Mouse (Mus musculus): Measurements from ENCODE around the gene Tekt4. TPM values are rescaled to one million over a fixed set of nuclear protein-coding genes. Genes with fewer than 3 reads are reported as not detected.

Tekt4 gene
- total RNA-seq, 1 experiment from 2014 or later: not detected

DNA sequence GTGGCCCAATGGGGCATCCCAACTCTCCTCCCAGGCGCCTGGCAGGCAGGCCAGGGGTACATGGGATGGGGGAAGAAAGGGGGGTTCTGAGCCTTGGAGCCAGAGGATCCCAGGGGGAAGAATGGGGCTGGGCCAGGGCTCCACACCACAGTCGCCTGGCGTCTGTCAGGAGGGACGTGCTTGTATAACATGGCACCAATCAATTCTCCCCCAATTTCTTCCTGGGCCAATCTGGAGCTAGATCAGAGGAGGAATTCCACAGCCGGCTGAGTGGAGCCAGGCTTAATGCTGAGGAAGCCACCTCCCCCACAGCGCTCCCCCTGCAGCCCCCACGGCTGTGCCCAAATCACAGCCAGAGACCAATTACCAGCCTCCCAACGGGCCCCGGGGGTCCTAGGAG is 66.1 kb downstream of the Tekt4 start:
- no peak for ATAC-seq (replicated peaks; ENCODE audit: insufficient number of reproducible peaks, low FRiP score, low TSS enrichment, poor library complexity, severe bottlenecking)

DNA sequence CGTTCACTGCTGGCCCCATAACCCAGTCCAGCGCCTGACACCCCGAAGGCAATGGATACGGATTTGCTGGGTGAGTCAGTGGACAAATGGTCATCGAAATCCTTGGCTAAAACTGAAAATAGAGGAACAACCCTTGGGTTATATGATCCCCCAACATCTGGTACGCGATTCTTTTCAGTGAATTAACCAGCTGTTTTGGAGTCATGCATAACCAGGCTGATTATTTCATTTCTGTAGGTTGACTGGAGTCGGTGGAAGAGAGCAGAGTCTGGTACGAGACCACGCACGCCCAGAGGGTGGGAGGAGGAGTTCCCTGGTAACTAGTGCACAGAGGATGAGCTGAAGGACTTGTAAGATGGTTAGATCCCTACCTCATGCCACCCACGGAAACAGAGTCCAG is 67.7 kb downstream of the Tekt4 start:
- no peak for ATAC-seq (replicated peaks; ENCODE audit: insufficient number of reproducible peaks, low FRiP score, low TSS enrichment, poor library complexity, severe bottlenecking)

Other genes starting within 250 kb of the Tekt4 start
- 27.2 to 58.6 TPM (median 49.2 TPM) in 3 replicates for gene Gnptg, start 214.5 kb upstream of the Tekt4 start, total RNA-seq (2017)
- 24.6 to 33.5 TPM (median 27.9 TPM) in 3 replicates for gene Tsr3, start 214.4 kb upstream of the Tekt4 start, total RNA-seq (2017)
- 31.6 to 146 TPM (median 34.3 TPM) in 3 replicates for gene Baiap3, start 198.3 kb upstream of the Tekt4 start, total RNA-seq (2017)
- 278 to 334 TPM (median 296 TPM) in 3 replicates for gene Ube2i, start 180.0 kb upstream of the Tekt4 start, total RNA-seq (2017)
- 2.8 TPM in 1 of 3 replicates, not detected in the others for gene Prss34, start 156.2 kb upstream of the Tekt4 start, total RNA-seq (2017)
- not detected in 3 replicates for gene Prss28, start 146.0 kb upstream of the Tekt4 start, total RNA-seq (2017)
- not detected in 3 replicates for gene Prss29, start 136.0 kb upstream of the Tekt4 start, total RNA-seq (2017)
- gene Tpsab1, start 109.1 kb upstream of the Tekt4 start, total RNA-seq (2017): not detected in 3 replicates
- gene Tpsb2, start 88.3 kb upstream of the Tekt4 start, total RNA-seq (2017): not detected in 3 replicates
- gene Tpsg1, start 85.3 kb upstream of the Tekt4 start, total RNA-seq (2017): not detected in 3 replicates
- gene Cacna1h, start 20.8 kb upstream of the Tekt4 start, total RNA-seq (2017): 0.48 to 0.97 TPM in 2 of 3 replicates, not detected in the other
- gene Sstr5, start 42.7 kb downstream of the Tekt4 start, total RNA-seq (2017): not detected in 3 replicates
- gene Sox8, start 116.1 kb downstream of the Tekt4 start, total RNA-seq (2017): 1.2 TPM in 1 of 3 replicates, not detected in the others
- gene Lmf1, start 124.5 kb downstream of the Tekt4 start, total RNA-seq (2017): 10.4 to 17.8 TPM (median 11.8 TPM) in 3 replicates